In the genomic region with DNA sequence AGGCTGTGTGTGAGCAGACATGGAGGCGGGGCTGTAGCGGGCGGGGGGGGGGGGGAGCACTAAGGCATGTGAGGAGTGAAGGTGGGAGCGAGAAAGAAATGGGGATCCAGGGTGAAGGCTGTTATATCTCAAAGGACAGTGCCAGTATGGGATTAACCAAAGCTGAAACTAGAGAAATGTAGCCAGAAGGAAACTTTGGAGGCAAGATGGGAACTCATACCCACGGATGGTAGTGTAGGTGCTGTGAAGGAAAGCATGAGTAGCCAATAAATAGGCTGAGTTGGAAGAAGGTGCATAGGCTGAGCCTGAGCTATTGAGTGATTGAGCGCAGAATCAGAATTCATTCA, we compare ENCODE assay signal across 8 mouse cellular contexts. TPM values are rescaled to one million over a fixed set of nuclear protein-coding genes. Genes with fewer than 3 reads are reported as not detected.
DNase-seq lines count a peak whose midpoint lies in the region; ATAC-seq and TF ChIP-seq lines count a peak whose summit lies in the region.

No protein-coding gene starts in this region.

- no peak for DNase-seq in kidney, postnatal 0 days (ENCODE audit: low spot score)
- DNase-seq in kidney, postnatal 14 days, result no peak
- no peak for DNase-seq in hindbrain, postnatal 0 days (ENCODE audit: low spot score)
- no peak for DNase-seq in right cerebral cortex, postnatal 25 days
- DNase-seq in thymus, adult 2 months, result no peak
- no peak for DNase-seq in cerebellum, adult 18-20 months

- H3K27ac ChIP-seq in kidney, postnatal 0 days, result no peak overlapping the region
- 0 out of 2 replicates have a peak overlapping the region, but pooled peaks have one; percentile 41 for H3K27ac ChIP-seq in embryonic facial prominence, embryonic 12.5 days
- H3K27ac ChIP-seq in hindbrain, postnatal 0 days, result peak overlapping the region; percentile 91; the same call in 1 of the 2 replicates
- peak overlapping the region; percentile 92 for H3K27ac ChIP-seq in midbrain, embryonic 16.5 days (ENCODE audit: low read length)
- H3K27ac ChIP-seq in thymus, adult 2 months (ENCODE audit: control insufficient read depth, insufficient read depth, low read length), result no peak overlapping the region

- no peak for TF ChIP-seq POLR2A in thymus, adult 2 months (IDR thresholded peaks at IDR 0.05; ENCODE audit: control insufficient read depth, extremely low read depth, insufficient read depth, low read length, poor library complexity)

- ATAC-seq in kidney, postnatal 0 days (replicated peaks; ENCODE audit: low FRiP score, low read depth), result no peak
- ATAC-seq in embryonic facial prominence, embryonic 12.5 days (ENCODE audit: insufficient number of reproducible peaks, insufficient read depth, low FRiP score, low TSS enrichment), result no peak
- ATAC-seq in hindbrain, postnatal 0 days, result no peak
- ATAC-seq in midbrain, embryonic 16.5 days, result peak; percentile 19

- 37% methylated on average over 3 of the region's 6 CpGs for WGBS in kidney, postnatal 0 days
- 17% methylated on average over 5 of the region's 6 CpGs for WGBS in embryonic facial prominence, embryonic 12.5 days
- WGBS in hindbrain, postnatal 0 days, result 38% methylated on average over 5 of the region's 6 CpGs
- 14% methylated on average over 5 of the region's 6 CpGs for WGBS in midbrain, embryonic 16.5 days
- WGBS in thymus, adult 2 months, result 11% methylated on average over 6 of the region's 6 CpGs

- no peaks in the 10 kb centered on the region for H3K36me3 ChIP-seq in kidney, postnatal 0 days (ENCODE audit: insufficient read depth, low read length)
- H3K36me3 ChIP-seq in embryonic facial prominence, embryonic 12.5 days, result no peaks in the 10 kb centered on the region
- H3K36me3 ChIP-seq in hindbrain, postnatal 0 days (ENCODE audit: insufficient read depth, low read length), result no peaks in the 10 kb centered on the region
- no peaks in the 10 kb centered on the region for H3K36me3 ChIP-seq in midbrain, embryonic 16.5 days (ENCODE audit: control insufficient read depth, insufficient read depth, low read length)
- no peaks in the 10 kb centered on the region for H3K36me3 ChIP-seq in thymus, adult 2 months (ENCODE audit: control insufficient read depth, insufficient read depth, low read length)

- no peaks in the 10 kb centered on the region for H3K27me3 ChIP-seq in kidney, postnatal 0 days (ENCODE audit: insufficient read depth, low read length)
- no peaks in the 10 kb centered on the region for H3K27me3 ChIP-seq in embryonic facial prominence, embryonic 12.5 days
- no peaks in the 10 kb centered on the region for H3K27me3 ChIP-seq in hindbrain, postnatal 0 days (ENCODE audit: insufficient read depth, low read length)
- no peaks in the 10 kb centered on the region for H3K27me3 ChIP-seq in midbrain, embryonic 16.5 days (ENCODE audit: control insufficient read depth, insufficient read depth, low read depth, low read length)
- H3K27me3 ChIP-seq in thymus, adult 2 months (ENCODE audit: control insufficient read depth, insufficient read depth, low read length), result no peaks in the 10 kb centered on the region

- no peaks in the 10 kb centered on the region for H3K9me3 ChIP-seq in kidney, postnatal 0 days (replicated peaks; ENCODE audit: low read length)
- H3K9me3 ChIP-seq in embryonic facial prominence, embryonic 12.5 days, result no peaks in the 10 kb centered on the region
- H3K9me3 ChIP-seq in hindbrain, postnatal 0 days (ENCODE audit: low read length), result no peaks in the 10 kb centered on the region
- H3K9me3 ChIP-seq in midbrain, embryonic 16.5 days (replicated peaks; ENCODE audit: control insufficient read depth, low read length, poor library complexity, severe bottlenecking), result no peaks in the 10 kb centered on the region

- no peaks in the 10 kb centered on the region; the same call in 1 of the 2 replicates for H3K4me1 ChIP-seq in kidney, postnatal 0 days (replicated peaks; ENCODE audit: insufficient read depth, low read length)
- H3K4me1 ChIP-seq in embryonic facial prominence, embryonic 12.5 days, result no peaks in the 10 kb centered on the region
- H3K4me1 ChIP-seq in hindbrain, postnatal 0 days (ENCODE audit: insufficient read depth, low read length), result no peaks in the 10 kb centered on the region
- peaks cover 28% of the 10 kb centered on the region for H3K4me1 ChIP-seq in midbrain, embryonic 16.5 days (ENCODE audit: control insufficient read depth, insufficient read depth, low read length)
- H3K4me1 ChIP-seq in thymus, adult 2 months (replicated peaks; ENCODE audit: control insufficient read depth, insufficient read depth, low read length), result peaks cover 34% of the 10 kb centered on the region

- H3K9ac ChIP-seq in kidney, postnatal 0 days (ENCODE audit: low read depth, low read length), result no peak overlapping the region
- no peak overlapping the region for H3K9ac ChIP-seq in embryonic facial prominence, embryonic 12.5 days
- H3K9ac ChIP-seq in hindbrain, postnatal 0 days (replicated peaks; ENCODE audit: low read length), result no peak overlapping the region; the same call in 1 of the 2 replicates
- H3K9ac ChIP-seq in midbrain, embryonic 16.5 days (ENCODE audit: low read depth, low read length), result peak overlapping the region; percentile 42; the same call in 1 of the 2 replicates

- no peak for TF ChIP-seq CTCF in kidney, postnatal 0 days (IDR thresholded peaks at IDR 0.05; ENCODE audit: low read depth)
- TF ChIP-seq CTCF in hindbrain, postnatal 0 days (IDR thresholded peaks at IDR 0.05; ENCODE audit: low read depth), result no peak
- no peak for TF ChIP-seq CTCF in thymus, adult 2 months (IDR thresholded peaks at IDR 0.05; ENCODE audit: borderline replicate concordance, control insufficient read depth, extremely low read depth, insufficient read depth, low read length, poor library complexity)

- peak overlapping the region; percentile 68 for H3K4me2 ChIP-seq in kidney, postnatal 0 days (ENCODE audit: low read length)
- H3K4me2 ChIP-seq in embryonic facial prominence, embryonic 12.5 days (replicated peaks), result peak overlapping the region; percentile 46
- peak overlapping the region; percentile 57 for H3K4me2 ChIP-seq in hindbrain, postnatal 0 days (ENCODE audit: low read depth, low read length)
- H3K4me2 ChIP-seq in midbrain, embryonic 16.5 days (ENCODE audit: low read length), result peak overlapping the region; percentile 48

- H3K4me3 ChIP-seq in kidney, postnatal 0 days (replicated peaks; ENCODE audit: low read depth, low read length), result peak overlapping the region; percentile 54
- peak overlapping the region; percentile 56 for H3K4me3 ChIP-seq in embryonic facial prominence, embryonic 12.5 days
- peak overlapping the region; percentile 50 for H3K4me3 ChIP-seq in hindbrain, postnatal 0 days (ENCODE audit: low read length)
- peak overlapping the region; percentile 52 for H3K4me3 ChIP-seq in midbrain, embryonic 16.5 days (ENCODE audit: low read depth, low read length)
- H3K4me3 ChIP-seq in thymus, adult 2 months (ENCODE audit: control insufficient read depth, insufficient read depth, low read length), result no peak overlapping the region

RNA-seq across cellular contexts. Expression of a gene that starts 0.8 kb away (rescaled TPM):
- 1.4 and 1.6 TPM in 2 replicates for polyA plus RNA-seq in kidney, postnatal 0 days (2015; fragmentation: Nextera tagmentation; extraction: Ambion mirVana)
- 3.5 TPM in 2 replicates for polyA plus RNA-seq in embryonic facial prominence, embryonic 12.5 days (2016; fragmentation: Nextera tagmentation; extraction: Ambion mirVana)
- 19.7 and 23.3 TPM in 2 replicates for total RNA-seq in hindbrain, postnatal 0 days (2014; rRNA removed)
- 7.1 and 8.6 TPM in 2 replicates for polyA plus RNA-seq in hindbrain, postnatal 0 days (2015; fragmentation: Nextera tagmentation; extraction: Ambion mirVana)
- polyA plus RNA-seq in midbrain, embryonic 16.5 days (2015; fragmentation: Nextera tagmentation; extraction: Ambion mirVana), result 7.6 and 7.8 TPM in 2 replicates
- 5.5 and 5.8 TPM in 2 replicates for polyA plus RNA-seq in thymus, adult 2 months (2012; rRNA removed)

RNA-seq across cellular contexts. Expression of a gene that starts 1.4 kb away (rescaled TPM):
- 0.04 TPM in 1 of 2 replicates, not detected in the other for polyA plus RNA-seq in kidney, postnatal 0 days (2015; fragmentation: Nextera tagmentation; extraction: Ambion mirVana)
- 0.08 TPM in 1 of 2 replicates, not detected in the other for polyA plus RNA-seq in embryonic facial prominence, embryonic 12.5 days (2016; fragmentation: Nextera tagmentation; extraction: Ambion mirVana)
- total RNA-seq in hindbrain, postnatal 0 days (2014; rRNA removed), result not detected in 2 replicates
- 0.08 and 0.10 TPM in 2 replicates for polyA plus RNA-seq in hindbrain, postnatal 0 days (2015; fragmentation: Nextera tagmentation; extraction: Ambion mirVana)
- polyA plus RNA-seq in midbrain, embryonic 16.5 days (2015; fragmentation: Nextera tagmentation; extraction: Ambion mirVana), result 0.15 TPM in 1 of 2 replicates, not detected in the other
- 7.7 and 10.3 TPM in 2 replicates for polyA plus RNA-seq in thymus, adult 2 months (2012; rRNA removed)

RNA-seq across cellular contexts. Expression of a gene that starts 30.5 kb away (rescaled TPM):
- polyA plus RNA-seq in kidney, postnatal 0 days (2015; fragmentation: Nextera tagmentation; extraction: Ambion mirVana), result 27.8 and 29.2 TPM in 2 replicates
- 32.4 TPM in 2 replicates for polyA plus RNA-seq in embryonic facial prominence, embryonic 12.5 days (2016; fragmentation: Nextera tagmentation; extraction: Ambion mirVana)
- 35.6 and 47.6 TPM in 2 replicates for total RNA-seq in hindbrain, postnatal 0 days (2014; rRNA removed)
- polyA plus RNA-seq in hindbrain, postnatal 0 days (2015; fragmentation: Nextera tagmentation; extraction: Ambion mirVana), result 20.5 and 21.5 TPM in 2 replicates
- 29.8 and 30.9 TPM in 2 replicates for polyA plus RNA-seq in midbrain, embryonic 16.5 days (2015; fragmentation: Nextera tagmentation; extraction: Ambion mirVana)
- 34.1 and 35.7 TPM in 2 replicates for polyA plus RNA-seq in thymus, adult 2 months (2012; rRNA removed)

RNA-seq across cellular contexts. Expression of a gene that starts 32.0 kb away (rescaled TPM):
- polyA plus RNA-seq in kidney, postnatal 0 days (2015; fragmentation: Nextera tagmentation; extraction: Ambion mirVana), result 0.04 TPM in 1 of 2 replicates, not detected in the other
- 0.04 and 0.09 TPM in 2 replicates for polyA plus RNA-seq in embryonic facial prominence, embryonic 12.5 days (2016; fragmentation: Nextera tagmentation; extraction: Ambion mirVana)
- total RNA-seq in hindbrain, postnatal 0 days (2014; rRNA removed), result 0.10 TPM in 1 of 2 replicates, not detected in the other
- polyA plus RNA-seq in hindbrain, postnatal 0 days (2015; fragmentation: Nextera tagmentation; extraction: Ambion mirVana), result 0.11 and 0.33 TPM in 2 replicates
- 0.22 and 0.49 TPM in 2 replicates for polyA plus RNA-seq in midbrain, embryonic 16.5 days (2015; fragmentation: Nextera tagmentation; extraction: Ambion mirVana)
- 0.04 and 0.12 TPM in 2 replicates for polyA plus RNA-seq in thymus, adult 2 months (2012; rRNA removed)

Comparison
In these comparisons a context has a peak if more than half of its experiments do, and no peak if none do; other contexts are left out.
1. H3K27ac ChIP-seq: peak in embryonic facial prominence, embryonic 12.5 days (single experiment), hindbrain, postnatal 0 days (single experiment) and midbrain, embryonic 16.5 days (single experiment); none in kidney, postnatal 0 days (single experiment) and thymus, adult 2 months (single experiment).
2. Peak in every context shown above with its lines, with median percentiles within 50 percentile points of each other: H3K4me2 ChIP-seq.